Mouse (Mus musculus): ENCODE measurements around the gene Sarm1. TPM values are rescaled to one million over a fixed set of nuclear protein-coding genes. Genes with fewer than 3 reads are reported as not detected.

The Sarm1 gene
- polyA plus RNA-seq, 1 experiment: 0.97 TPM

GRCm38 (mm10) chr11:78455308-78455707, 42.2 kb downstream of the Sarm1 start:
- no peaks in the 10 kb centered on the region for H3K4me1 ChIP-seq (replicated peaks; ENCODE audit: control insufficient read depth, insufficient read depth, low read length)
- H3K27me3 ChIP-seq (ENCODE audit: control insufficient read depth, insufficient read depth, low read length): no peaks in the 10 kb centered on the region
- DNase-seq: peak; percentile 38
- no peaks in the 10 kb centered on the region for H3K36me3 ChIP-seq (ENCODE audit: control insufficient read depth, insufficient read depth, low read length)
- 30% methylated on average over 5 of the region's 5 CpGs for WGBS
- no peak overlapping the region for H3K4me3 ChIP-seq (ENCODE audit: control insufficient read depth, insufficient read depth, low read length)
- H3K27ac ChIP-seq (ENCODE audit: control insufficient read depth, insufficient read depth, low read length): no peak overlapping the region
- no peak for TF ChIP-seq POLR2A (IDR thresholded peaks at IDR 0.05; ENCODE audit: control insufficient read depth, extremely low read depth, insufficient read depth, low read length, poor library complexity)
- TF ChIP-seq CTCF (IDR thresholded peaks at IDR 0.05; ENCODE audit: borderline replicate concordance, control insufficient read depth, extremely low read depth, insufficient read depth, low read length, poor library complexity): no peak

GRCm38 (mm10) chr11:78454276-78454675, 43.3 kb downstream of the Sarm1 start:
- no peak for DNase-seq
- Histone ChIP-seq H3K4me1 (replicated peaks; ENCODE audit: control insufficient read depth, insufficient read depth, low read length) (no peaks in the 10 kb centered on the region), H3K27me3 (ENCODE audit: control insufficient read depth, insufficient read depth, low read length) (no peaks in the 10 kb centered on the region), H3K4me3 (ENCODE audit: control insufficient read depth, insufficient read depth, low read length) (no peak overlapping the region), H3K36me3 (ENCODE audit: control insufficient read depth, insufficient read depth, low read length) (no peaks in the 10 kb centered on the region), H3K27ac (ENCODE audit: control insufficient read depth, insufficient read depth, low read length) (no peak overlapping the region)
- 74% methylated on average over 7 of the region's 7 CpGs for WGBS
- no peak for TF ChIP-seq POLR2A (IDR thresholded peaks at IDR 0.05; ENCODE audit: control insufficient read depth, extremely low read depth, insufficient read depth, low read length, poor library complexity)
- TF ChIP-seq CTCF (IDR thresholded peaks at IDR 0.05; ENCODE audit: borderline replicate concordance, control insufficient read depth, extremely low read depth, insufficient read depth, low read length, poor library complexity): no peak

- Histone ChIP-seq H3K27ac (ENCODE audit: control insufficient read depth, insufficient read depth, low read length) (no peak overlapping the region), H3K4me1 (replicated peaks; ENCODE audit: control insufficient read depth, insufficient read depth, low read length) (no peaks in the 10 kb centered on the region), H3K4me3 (ENCODE audit: control insufficient read depth, insufficient read depth, low read length) (no peak overlapping the region), H3K36me3 (ENCODE audit: control insufficient read depth, insufficient read depth, low read length) (no peaks in the 10 kb centered on the region), H3K27me3 (ENCODE audit: control insufficient read depth, insufficient read depth, low read length) (no peaks in the 10 kb centered on the region)
- WGBS: 30% methylated on average over 4 of the region's 4 CpGs
- peak; percentile 71 for DNase-seq
- TF ChIP-seq POLR2A (IDR thresholded peaks at IDR 0.05; ENCODE audit: control insufficient read depth, extremely low read depth, insufficient read depth, low read length, poor library complexity) (no peak), CTCF (IDR thresholded peaks at IDR 0.05; ENCODE audit: borderline replicate concordance, control insufficient read depth, extremely low read depth, insufficient read depth, low read length, poor library complexity) (no peak)
These were observed 43.9 kb downstream of the Sarm1 start for GRCm38 (mm10) chr11:78453675-78454074.

GRCm38 (mm10) chr11:78450337-78450736, 47.2 kb downstream of the Sarm1 start:
- 47% methylated on average over 2 of the region's 2 CpGs for WGBS
- no peak for TF ChIP-seq CTCF (IDR thresholded peaks at IDR 0.05; ENCODE audit: borderline replicate concordance, control insufficient read depth, extremely low read depth, insufficient read depth, low read length, poor library complexity)
- TF ChIP-seq POLR2A (IDR thresholded peaks at IDR 0.05; ENCODE audit: control insufficient read depth, extremely low read depth, insufficient read depth, low read length, poor library complexity): no peak
- no peak overlapping the region for H3K27ac ChIP-seq (ENCODE audit: control insufficient read depth, insufficient read depth, low read length)

GRCm38 (mm10) chr11:78448242-78448641, 49.3 kb downstream of the Sarm1 start:
- no peak for DNase-seq
- no peaks in the 10 kb centered on the region for H3K36me3 ChIP-seq (ENCODE audit: control insufficient read depth, insufficient read depth, low read length)
- H3K4me1 ChIP-seq (replicated peaks; ENCODE audit: control insufficient read depth, insufficient read depth, low read length): no peaks in the 10 kb centered on the region
- WGBS: 89% methylated on average over 1 of the region's 1 CpGs
- H3K27ac ChIP-seq (ENCODE audit: control insufficient read depth, insufficient read depth, low read length): no peak overlapping the region
- H3K4me3 ChIP-seq (ENCODE audit: control insufficient read depth, insufficient read depth, low read length): no peak overlapping the region
- H3K27me3 ChIP-seq (ENCODE audit: control insufficient read depth, insufficient read depth, low read length): no peaks in the 10 kb centered on the region
- TF ChIP-seq POLR2A (IDR thresholded peaks at IDR 0.05; ENCODE audit: control insufficient read depth, extremely low read depth, insufficient read depth, low read length, poor library complexity) (no peak), CTCF (IDR thresholded peaks at IDR 0.05; ENCODE audit: borderline replicate concordance, control insufficient read depth, extremely low read depth, insufficient read depth, low read length, poor library complexity) (no peak)

More at GRCm38 (mm10) chr11:78450337-78450736, 47.2 kb downstream of the Sarm1 start:
- H3K4me3 ChIP-seq (ENCODE audit: control insufficient read depth, insufficient read depth, low read length): no peak overlapping the region
- no peaks in the 10 kb centered on the region for H3K27me3 ChIP-seq (ENCODE audit: control insufficient read depth, insufficient read depth, low read length)
- no peaks in the 10 kb centered on the region for H3K4me1 ChIP-seq (replicated peaks; ENCODE audit: control insufficient read depth, insufficient read depth, low read length)
- DNase-seq: no peak
- no peaks in the 10 kb centered on the region for H3K36me3 ChIP-seq (ENCODE audit: control insufficient read depth, insufficient read depth, low read length)

GRCm38 (mm10) chr11:78447168-78447567, 50.4 kb downstream of the Sarm1 start:
- H3K4me3 ChIP-seq (ENCODE audit: control insufficient read depth, insufficient read depth, low read length): no peak overlapping the region
- no peaks in the 10 kb centered on the region for H3K36me3 ChIP-seq (ENCODE audit: control insufficient read depth, insufficient read depth, low read length)
- H3K27me3 ChIP-seq (ENCODE audit: control insufficient read depth, insufficient read depth, low read length): no peaks in the 10 kb centered on the region
- DNase-seq: no peak
- no peak overlapping the region for H3K27ac ChIP-seq (ENCODE audit: control insufficient read depth, insufficient read depth, low read length)
- H3K4me1 ChIP-seq (replicated peaks; ENCODE audit: control insufficient read depth, insufficient read depth, low read length): no peaks in the 10 kb centered on the region
- TF ChIP-seq POLR2A (IDR thresholded peaks at IDR 0.05; ENCODE audit: control insufficient read depth, extremely low read depth, insufficient read depth, low read length, poor library complexity) (no peak), CTCF (IDR thresholded peaks at IDR 0.05; ENCODE audit: borderline replicate concordance, control insufficient read depth, extremely low read depth, insufficient read depth, low read length, poor library complexity) (no peak)
- 56% methylated on average over 3 of the region's 3 CpGs for WGBS

- Histone ChIP-seq H3K36me3 (ENCODE audit: control insufficient read depth, insufficient read depth, low read length) (no peaks in the 10 kb centered on the region), H3K27me3 (ENCODE audit: control insufficient read depth, insufficient read depth, low read length) (no peaks in the 10 kb centered on the region), H3K4me1 (replicated peaks; ENCODE audit: control insufficient read depth, insufficient read depth, low read length) (no peaks in the 10 kb centered on the region), H3K27ac (ENCODE audit: control insufficient read depth, insufficient read depth, low read length) (no peak overlapping the region), H3K4me3 (ENCODE audit: control insufficient read depth, insufficient read depth, low read length) (no peak overlapping the region)
- 93% methylated on average over 5 of the region's 5 CpGs for WGBS
- TF ChIP-seq CTCF (IDR thresholded peaks at IDR 0.05; ENCODE audit: borderline replicate concordance, control insufficient read depth, extremely low read depth, insufficient read depth, low read length, poor library complexity): no peak
- TF ChIP-seq POLR2A (IDR thresholded peaks at IDR 0.05; ENCODE audit: control insufficient read depth, extremely low read depth, insufficient read depth, low read length, poor library complexity): no peak
- no peak for DNase-seq
These were observed 54.4 kb downstream of the Sarm1 start for GRCm38 (mm10) chr11:78443115-78443514.

Measured in thymus, adult 2 months (tissue).